Mouse (Mus musculus) liver, embryonic 16.5 days (tissue): ENCODE measurements at regions not wholly inside any gene's neighbourhood (a gene's known extent, or its start where the extent isn't known, plus 50 kb on each side); places are given as distances from the start of the nearest gene placed in this dataset.

Experiments used
- ATAC-seq: fragments of 200-750 bp; cut with Nextera tagmentation; 2 replicates; pipeline ENCODE4 v1.8.0; 2017; ENCODE audit warnings: low read depth, mild to moderate bottlenecking, moderate number of reproducible peaks, moderate library complexity
- H3K27ac ChIP-seq: fragments of 300-500 bp; sonication (generic); 2 replicates; pipeline ENCODE4 v1.5.1; 2014; ENCODE audit warnings: mild to moderate bottlenecking, low read length
- H3K27me3 ChIP-seq: fragments of 300-500 bp; sonication (generic); 2 replicates; pipeline ENCODE4 v1.6.1; 2014; ENCODE audit warnings: low read depth, low read length, mixed read lengths; ENCODE audit not compliant: control insufficient read depth, insufficient read depth
- H3K36me3 ChIP-seq: fragments of 300-500 bp; sonication (generic); 2 replicates; pipeline ENCODE4 v1.6.1; 2014; ENCODE audit warnings: mild to moderate bottlenecking; ENCODE audit not compliant: control insufficient read depth, insufficient read depth
- H3K4me1 ChIP-seq: fragments of 300-500 bp; sonication (generic); 2 replicates; pipeline ENCODE4 v1.6.1; 2014; ENCODE audit warnings: low read depth, low read length, mixed read lengths; ENCODE audit not compliant: control insufficient read depth
- H3K4me2 ChIP-seq: fragments of 300-500 bp; sonication (generic); 2 replicates; pipeline ENCODE4 v1.6.1; 2014; ENCODE audit warnings: low read depth, low read length, mixed read lengths
- H3K4me3 ChIP-seq: fragments of 300-500 bp; sonication (generic); 2 replicates; pipeline ENCODE4 v1.5.1; 2014; ENCODE audit warnings: low read depth, mild to moderate bottlenecking, low read length
- H3K9ac ChIP-seq: fragments of 300-500 bp; sonication (generic); 2 replicates; pipeline ENCODE4 v1.6.1; 2014; ENCODE audit warnings: low read depth, low read length
- H3K9me3 ChIP-seq: fragments of 300-500 bp; sonication (generic); replicated peaks from 2 replicates; pipeline ENCODE4 v1.6.1; 2016; ENCODE audit warnings: low read length; ENCODE audit not compliant: control insufficient read depth
- WGBS: fragments of 180-500 bp; shearing (Covaris S2); extraction: QIAGEN DNeasy Blood & Tissue Kit; methylation state at CpG from one replicate; pipeline ENCODE4 v1.1.7; 2014; ENCODE audit not compliant: insufficient replicate concordance; 5-methylcytosine and 5-hydroxymethylcytosine counted together

DNA sequence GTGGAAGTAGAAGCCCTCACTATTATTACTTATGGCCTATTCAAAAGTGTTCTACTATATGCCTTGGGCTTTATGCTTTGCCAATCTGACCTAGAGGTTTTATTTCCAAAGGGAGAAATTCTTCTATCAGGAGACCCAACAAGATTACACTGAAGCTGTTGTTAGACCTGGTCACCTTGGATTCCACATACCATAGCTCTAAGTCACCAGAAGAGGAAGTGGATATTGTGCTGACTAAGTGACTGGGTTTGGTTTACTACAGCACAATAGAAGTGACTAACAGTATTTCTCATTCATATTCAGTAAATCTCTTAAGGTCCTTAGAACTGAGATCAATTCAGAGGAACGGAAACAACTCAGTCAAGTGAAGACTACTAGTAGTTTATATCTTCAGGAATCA, 229.0 kb upstream of the Btbd3 start:
- Histone ChIP-seq H3K4me2 (no peak overlapping the region), H3K4me3 (no peak overlapping the region), H3K27ac (no peak overlapping the region), H3K36me3 (no peaks in the 10 kb centered on the region), H3K27me3 (no peaks in the 10 kb centered on the region), H3K9ac (no peak overlapping the region), H3K9me3 (no peaks in the 10 kb centered on the region), H3K4me1 (no peaks in the 10 kb centered on the region)
- WGBS: 76% methylated on average over 1 of the region's 1 CpGs
- no peak for ATAC-seq

DNA sequence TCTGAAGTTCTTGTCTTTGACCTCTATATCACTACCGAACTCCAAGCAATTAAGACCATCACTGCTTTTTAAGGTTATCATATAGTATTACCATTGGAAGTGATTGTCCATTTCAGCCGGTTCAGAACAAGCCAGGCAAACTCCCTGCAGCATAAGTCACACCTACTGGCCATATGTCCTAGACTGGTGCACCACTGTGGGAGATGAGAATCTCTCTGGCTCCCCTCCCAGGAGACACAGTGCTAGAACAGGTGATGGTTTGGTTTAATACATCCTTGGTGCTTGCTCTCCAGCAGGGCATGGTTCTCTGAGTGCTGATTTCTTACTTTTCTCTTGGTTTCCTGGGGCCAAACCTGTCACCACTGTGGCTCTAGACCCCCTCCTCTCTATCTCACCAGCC, 232.8 kb upstream of the Btbd3 start:
- ATAC-seq: no peak
- no peak overlapping the region for H3K9ac ChIP-seq
- no peak overlapping the region for H3K27ac ChIP-seq

DNA sequence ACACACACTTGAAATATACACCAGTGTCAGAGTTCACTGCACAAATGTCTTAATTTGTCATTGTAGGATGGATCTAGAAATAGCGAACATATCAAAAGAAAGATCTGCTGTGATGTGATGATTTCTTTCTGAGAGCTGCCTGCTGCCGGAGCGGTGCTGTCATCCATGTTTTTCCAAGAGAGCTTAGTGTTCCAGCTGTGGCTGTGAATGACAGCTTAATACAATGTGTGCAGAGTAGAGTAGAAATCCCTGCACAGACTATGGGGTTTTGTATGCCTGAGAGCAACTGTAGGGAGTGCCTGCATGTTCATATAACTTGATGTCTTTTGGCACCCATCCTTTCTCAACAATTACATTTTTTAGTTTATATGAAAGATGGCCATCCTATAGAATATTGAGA, 274.6 kb upstream of the Btbd3 start:
- Histone ChIP-seq H3K27ac (no peak overlapping the region), H3K36me3 (no peaks in the 10 kb centered on the region), H3K4me1 (no peaks in the 10 kb centered on the region), H3K4me2 (no peak overlapping the region), H3K9me3 (no peaks in the 10 kb centered on the region), H3K27me3 (no peaks in the 10 kb centered on the region), H3K9ac (no peak overlapping the region), H3K4me3 (no peak overlapping the region)
- no peak for ATAC-seq
- 80% methylated on average over 3 of the region's 3 CpGs for WGBS

More for the DNA sequence above, 232.8 kb upstream of the Btbd3 start:
- WGBS: 51% methylated on average over 2 of the region's 2 CpGs
- Histone ChIP-seq H3K4me1 (no peaks in the 10 kb centered on the region), H3K36me3 (no peaks in the 10 kb centered on the region), H3K4me2 (no peak overlapping the region), H3K4me3 (no peak overlapping the region), H3K27me3 (no peaks in the 10 kb centered on the region), H3K9me3 (no peaks in the 10 kb centered on the region)

DNA sequence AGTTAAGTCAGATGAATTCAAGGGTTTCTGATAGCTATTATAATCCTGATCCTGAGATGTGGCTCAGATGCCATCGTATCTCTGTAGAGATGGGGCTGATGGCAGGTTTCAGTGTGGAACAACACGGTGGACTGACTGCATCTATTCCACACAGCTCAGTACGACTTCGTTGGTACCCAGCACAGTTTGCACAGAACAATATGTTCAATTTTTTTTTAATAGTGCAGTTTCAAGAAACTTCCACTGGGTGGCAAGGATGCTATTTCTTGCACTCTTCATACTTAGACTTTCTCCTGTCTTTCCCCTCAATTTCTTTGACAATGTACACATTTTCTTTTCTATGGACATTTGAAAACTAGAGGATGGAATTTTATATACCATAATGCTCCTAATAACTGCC, 278.6 kb upstream of the Btbd3 start:
- WGBS: 46% methylated on average over 4 of the region's 4 CpGs
- Histone ChIP-seq H3K36me3 (no peaks in the 10 kb centered on the region), H3K9me3 (no peaks in the 10 kb centered on the region), H3K27me3 (no peaks in the 10 kb centered on the region), H3K9ac (no peak overlapping the region), H3K4me1 (no peaks in the 10 kb centered on the region), H3K4me2 (no peak overlapping the region), H3K4me3 (no peak overlapping the region), H3K27ac (no peak overlapping the region)
- no peak for ATAC-seq

DNA sequence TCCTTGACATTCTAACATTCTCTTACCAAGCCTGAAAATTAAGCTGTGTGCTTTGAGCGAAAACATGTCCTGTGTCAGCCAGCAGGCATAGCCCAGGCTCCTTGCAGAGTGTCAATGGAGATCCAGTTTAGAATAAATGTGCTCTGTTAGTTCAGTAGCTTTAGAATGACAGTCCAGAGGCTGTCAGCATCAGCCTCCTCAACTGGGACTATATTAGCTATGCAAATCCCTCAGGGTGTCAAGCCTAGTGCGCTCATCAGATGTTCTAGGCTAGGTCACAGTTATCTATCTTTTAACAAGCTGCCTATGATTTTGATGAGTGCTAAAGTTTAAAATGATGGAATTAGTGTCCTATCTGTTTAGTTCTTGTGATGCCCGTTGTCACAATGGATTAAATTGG, 281.7 kb upstream of the Btbd3 start:
- Histone ChIP-seq H3K9ac (no peak overlapping the region), H3K4me3 (no peak overlapping the region), H3K36me3 (no peaks in the 10 kb centered on the region), H3K4me2 (no peak overlapping the region), H3K9me3 (no peaks in the 10 kb centered on the region), H3K27ac (no peak overlapping the region), H3K4me1 (no peaks in the 10 kb centered on the region), H3K27me3 (no peaks in the 10 kb centered on the region)
- 52% methylated on average over 3 of the region's 3 CpGs for WGBS
- ATAC-seq: no peak

DNA sequence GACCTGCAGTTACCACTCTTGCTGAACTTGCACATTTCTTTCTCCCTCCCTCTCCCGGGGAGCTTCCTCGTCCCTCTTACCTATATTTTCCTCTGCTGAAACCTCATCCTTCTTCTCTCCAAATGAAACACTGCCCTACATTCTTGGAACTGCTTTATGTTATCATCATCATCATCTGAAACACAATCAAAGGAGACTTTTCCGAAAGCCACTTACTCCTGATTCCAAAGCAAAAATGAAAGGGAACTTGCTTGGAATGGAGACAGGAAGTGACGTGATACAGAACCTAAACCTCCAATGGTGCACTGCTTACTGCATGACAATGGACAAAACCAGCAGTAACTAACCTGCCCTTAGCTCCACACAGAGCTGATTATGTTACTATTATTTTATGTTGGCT, 287.2 kb upstream of the Btbd3 start:
- no peak overlapping the region for H3K27ac ChIP-seq
- 52% methylated on average over 4 of the region's 4 CpGs for WGBS
- ATAC-seq: no peak
- H3K4me3 ChIP-seq: no peak overlapping the region
- no peak overlapping the region for H3K9ac ChIP-seq
- no peaks in the 10 kb centered on the region for H3K36me3 ChIP-seq
- H3K4me2 ChIP-seq: no peak overlapping the region
- no peaks in the 10 kb centered on the region for H3K9me3 ChIP-seq
- no peaks in the 10 kb centered on the region for H3K27me3 ChIP-seq
- H3K4me1 ChIP-seq: no peaks in the 10 kb centered on the region

DNA sequence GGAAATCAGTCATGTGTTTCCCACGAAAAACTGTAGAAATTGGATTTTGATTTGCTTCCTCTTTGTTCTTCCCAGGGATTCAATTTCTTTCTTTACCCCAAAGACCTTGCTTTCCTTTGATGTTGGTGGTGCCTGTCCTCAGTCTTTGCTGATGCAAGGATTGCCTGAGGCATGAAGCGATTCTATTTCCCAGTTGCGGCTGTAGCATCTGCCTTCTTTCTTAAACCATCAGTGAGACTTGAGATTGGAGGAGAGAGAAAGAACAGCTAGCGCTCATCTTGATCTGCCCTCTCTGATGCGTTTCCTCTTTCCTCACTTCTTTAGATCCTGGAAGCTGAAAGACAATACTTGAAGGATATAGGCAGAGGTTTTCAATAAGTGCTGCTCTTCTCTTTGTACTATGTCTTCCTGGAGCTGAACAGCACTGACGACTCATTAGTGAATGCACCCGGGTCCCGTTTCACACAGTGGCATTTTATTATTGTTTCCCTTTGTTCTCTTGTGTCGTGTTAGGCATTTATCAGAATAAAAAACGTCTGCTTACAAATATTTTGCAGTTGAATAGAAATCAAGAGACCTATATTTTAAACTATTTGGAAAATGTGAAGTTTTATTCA, 289.8 kb upstream of the Btbd3 start:
- H3K27ac ChIP-seq: no peak overlapping the region
- H3K9me3 ChIP-seq: no peaks in the 10 kb centered on the region
- 54% methylated on average over 10 of the region's 10 CpGs for WGBS
- H3K9ac ChIP-seq: no peak overlapping the region
- no peaks in the 10 kb centered on the region for H3K36me3 ChIP-seq
- no peak for ATAC-seq
- no peaks in the 10 kb centered on the region for H3K4me1 ChIP-seq
- no peak overlapping the region for H3K4me3 ChIP-seq
- H3K27me3 ChIP-seq: no peaks in the 10 kb centered on the region
- H3K4me2 ChIP-seq: no peak overlapping the region

DNA sequence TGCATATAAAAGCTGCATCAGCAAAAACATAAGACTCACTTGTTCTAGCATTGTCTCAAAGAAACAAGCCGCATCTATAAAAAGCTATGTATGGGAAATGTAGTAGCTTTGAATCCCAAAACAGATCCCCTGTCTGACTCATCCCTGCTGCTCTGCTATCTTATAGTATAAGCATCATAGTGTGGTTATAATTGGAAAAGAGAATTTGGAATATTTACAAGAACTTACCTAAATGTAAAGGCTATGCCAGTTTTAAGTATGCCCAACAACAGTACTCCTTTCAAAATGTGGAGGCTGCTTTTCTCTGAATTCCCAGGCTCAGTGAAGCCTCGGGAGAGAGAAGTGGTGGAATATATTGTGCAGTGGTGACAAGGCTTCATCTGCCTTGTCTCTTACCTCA, 301.5 kb upstream of the Btbd3 start:
- H3K27ac ChIP-seq: no peak overlapping the region
- 76% methylated on average over 2 of the region's 2 CpGs for WGBS
- no peaks in the 10 kb centered on the region for H3K36me3 ChIP-seq
- no peak overlapping the region for H3K4me2 ChIP-seq
- no peak overlapping the region for H3K9ac ChIP-seq
- no peak overlapping the region for H3K4me3 ChIP-seq
- H3K27me3 ChIP-seq: no peaks in the 10 kb centered on the region
- no peak for ATAC-seq
- H3K4me1 ChIP-seq: no peaks in the 10 kb centered on the region
- H3K9me3 ChIP-seq: no peaks in the 10 kb centered on the region

DNA sequence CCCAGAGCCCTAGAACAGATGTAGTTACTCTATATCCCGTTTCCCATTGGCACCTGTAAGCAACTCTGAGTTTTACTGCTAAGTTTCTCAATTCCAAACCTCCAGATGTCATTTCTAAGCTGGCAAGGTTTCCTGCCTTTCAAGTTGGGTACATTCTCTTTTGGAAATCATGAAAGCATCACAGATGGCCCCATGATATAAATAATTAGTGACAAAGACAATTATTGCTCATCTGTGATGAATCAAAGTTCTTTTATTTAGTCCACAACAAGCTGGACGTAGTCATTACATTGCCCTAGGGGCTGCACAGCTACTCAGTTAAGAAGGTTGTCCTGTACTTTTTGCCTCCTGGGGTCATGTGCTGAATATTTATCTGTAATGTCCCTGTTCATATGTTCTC, 303.2 kb upstream of the Btbd3 start:
- no peak for ATAC-seq
- no peak overlapping the region for H3K27ac ChIP-seq

More for the DNA sequence above, 303.2 kb upstream of the Btbd3 start:
- Histone ChIP-seq H3K27me3 (no peaks in the 10 kb centered on the region), H3K9ac (no peak overlapping the region), H3K4me2 (no peak overlapping the region), H3K36me3 (no peaks in the 10 kb centered on the region), H3K4me1 (no peaks in the 10 kb centered on the region), H3K4me3 (no peak overlapping the region), H3K9me3 (no peaks in the 10 kb centered on the region)
- WGBS: 37% methylated on average over 2 of the region's 2 CpGs
